In the genomic region with DNA sequence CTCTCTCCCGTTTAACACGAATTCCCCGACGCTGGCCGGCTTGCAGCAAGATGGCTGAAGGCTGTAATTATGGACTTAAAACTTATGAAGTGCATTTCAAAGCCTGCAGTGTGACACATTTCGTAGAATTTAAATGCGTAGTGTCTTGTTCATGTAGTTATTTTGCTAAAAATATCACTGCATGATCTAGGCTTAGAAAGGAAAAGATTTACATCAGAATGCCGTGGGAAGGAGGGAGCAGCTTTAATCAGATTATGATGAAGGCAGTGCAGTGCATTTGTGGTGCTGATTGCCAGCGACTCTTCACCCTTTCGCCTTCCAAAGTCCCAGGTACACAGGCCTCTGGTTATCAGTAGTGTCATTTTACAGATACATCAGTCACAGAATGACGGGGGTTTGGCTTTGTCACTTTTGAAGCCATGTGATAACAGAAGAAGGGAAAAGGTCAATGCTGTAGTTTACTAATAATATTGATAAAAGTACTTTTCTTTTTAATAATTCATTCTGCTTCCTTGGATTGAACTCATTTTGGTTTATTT, we compare ENCODE assay signal across 15 mouse cellular contexts. TPM values are rescaled to one million over a fixed set of nuclear protein-coding genes. Genes with fewer than 3 reads are reported as not detected.
DNase-seq lines count a peak whose midpoint lies in the region; ATAC-seq and TF ChIP-seq lines count a peak whose summit lies in the region.
"Had no signal": no experiment of that assay in that cellular context is flagged by ENCODE, and none has a peak within 500 bp of the region (broad histone marks: within the 10 kb centered on the region; RNA-seq: fewer than 3 reads in every experiment).

No protein-coding gene starts in this region.

- H3K4me2 ChIP-seq in liver, embryonic 12.5 days, result peak overlapping the region; percentile 17
- H3K4me2 ChIP-seq: forebrain, embryonic 15.5 days; limb, embryonic 12.5 days; neural tube, embryonic 12.5 days had no signal

- no peak overlapping the region for H3K4me3 ChIP-seq in gastrocnemius, adult 2 months
- H3K4me3 ChIP-seq in liver, adult 2 months (ENCODE audit: insufficient read depth, low read depth, low read length), result no peak overlapping the region
- H3K4me3 ChIP-seq in liver, embryonic 12.5 days, result no peak overlapping the region
- no peak overlapping the region for H3K4me3 ChIP-seq in forebrain, embryonic 10.5 days
- H3K4me3 ChIP-seq: forebrain, embryonic 15.5 days; limb, embryonic 12.5 days; neural tube, embryonic 12.5 days had no signal

- TF ChIP-seq POLR2A in liver, adult 2 months (IDR thresholded peaks at IDR 0.05; ENCODE audit: extremely low read depth, insufficient read depth, low read length), result no peak

- H3K27me3 ChIP-seq in liver, adult 2 months (ENCODE audit: control insufficient read depth, insufficient read depth, low read length), result no peaks in the 10 kb centered on the region
- H3K27me3 ChIP-seq in liver, embryonic 12.5 days (replicated peaks), result no peaks in the 10 kb centered on the region
- H3K27me3 ChIP-seq in forebrain, embryonic 10.5 days (ENCODE audit: poor library complexity, severe bottlenecking), result no peaks in the 10 kb centered on the region
- H3K27me3 ChIP-seq: forebrain, embryonic 15.5 days; limb, embryonic 12.5 days; neural tube, embryonic 12.5 days had no signal

- no peak for DNase-seq in gastrocnemius, adult 2 months
- no peak for DNase-seq in gastrocnemius, adult 18-20 months (ENCODE audit: low spot score)
- DNase-seq in liver, adult 2 months (ENCODE audit: extremely low read depth, low read depth, low spot score), result peak; percentile 95
- DNase-seq in liver, result no peak
- no peak for DNase-seq in cerebellum, adult 11 months
- DNase-seq in forebrain, embryonic 10.5 days (ENCODE audit: extremely low spot score, low spot score), result no peak
- DNase-seq in B cell, adult 2 months, result no peak
- DNase-seq: cerebellum, adult 2 months; gastrocnemius, postnatal 10 days; thymus, postnatal 14 days had no signal

- peak overlapping the region; percentile 64 for H3K9ac ChIP-seq in liver, adult 2 months (ENCODE audit: low read depth, low read length)
- H3K9ac ChIP-seq in liver, embryonic 12.5 days, result no peak overlapping the region
- H3K9ac ChIP-seq: forebrain, embryonic 15.5 days; limb, embryonic 12.5 days; neural tube, embryonic 12.5 days had no signal

- 30% methylated on average over 11 of the region's 11 CpGs for WGBS in liver, adult 2 months
- 60% methylated on average over 11 of the region's 11 CpGs for WGBS in liver, embryonic 12.5 days (ENCODE audit: insufficient replicate concordance)
- WGBS in forebrain, embryonic 10.5 days, result 82% methylated on average over 11 of the region's 11 CpGs

- peak overlapping the region; percentile 74 for H3K27ac ChIP-seq in gastrocnemius, adult 2 months
- H3K27ac ChIP-seq in liver, adult 2 months (replicated peaks; ENCODE audit: insufficient read depth, low read depth, low read length), result peak overlapping the region; percentile 93
- H3K27ac ChIP-seq in liver, embryonic 12.5 days, result peak overlapping the region; percentile 65
- H3K27ac ChIP-seq in forebrain, embryonic 10.5 days, result no peak overlapping the region
- H3K27ac ChIP-seq: forebrain, embryonic 15.5 days; limb, embryonic 12.5 days; neural tube, embryonic 12.5 days had no signal

- ATAC-seq in liver, embryonic 12.5 days, result no peak
- ATAC-seq: forebrain, embryonic 15.5 days; inflammation-experienced regulatory T-cells, adult 6 months had no signal

- no peak for TF ChIP-seq CTCF in gastrocnemius, adult 2 months (IDR thresholded peaks at IDR 0.05)
- no peak for TF ChIP-seq CTCF in liver, adult 2 months (IDR thresholded peaks at IDR 0.05; ENCODE audit: low read depth, low read length)

- intact Hi-C loops in gastrocnemius, adult 2 months (cut with DNase I), result loop anchor here (10.0 kb wide), 1 partner anchor 553 kb away; no protein-coding TSS in a partner anchor

- no peaks in the 10 kb centered on the region for H3K9me3 ChIP-seq in liver, embryonic 12.5 days (replicated peaks)
- no peaks in the 10 kb centered on the region for H3K9me3 ChIP-seq in forebrain, embryonic 10.5 days
- H3K9me3 ChIP-seq: forebrain, embryonic 15.5 days; limb, embryonic 12.5 days; neural tube, embryonic 12.5 days had no signal

- peaks cover 28% of the 10 kb centered on the region for H3K36me3 ChIP-seq in liver, adult 2 months (ENCODE audit: control insufficient read depth, insufficient read depth, low read length)
- peaks cover 45% of the 10 kb centered on the region for H3K36me3 ChIP-seq in liver, embryonic 12.5 days
- H3K36me3 ChIP-seq in forebrain, embryonic 10.5 days (replicated peaks), result peaks cover 50% of the 10 kb centered on the region

- peaks cover 18% of the 10 kb centered on the region; the same call in 1 of the 2 replicates for H3K79me2 ChIP-seq in liver, adult 2 months (ENCODE audit: control insufficient read depth, insufficient read depth, low read length)

- peaks cover 34% of the 10 kb centered on the region for H3K4me1 ChIP-seq in liver, adult 2 months (ENCODE audit: control insufficient read depth, insufficient read depth, low read length)
- peaks cover 83% of the 10 kb centered on the region for H3K4me1 ChIP-seq in liver, embryonic 12.5 days
- H3K4me1 ChIP-seq in forebrain, embryonic 10.5 days, result peaks cover 54% of the 10 kb centered on the region

RNA-seq across cellular contexts. Expression of a gene that starts 7.4 kb away (rescaled TPM):
- 10 to 100 TPM; 12.0 to 17.4 TPM for total RNA-seq in gastrocnemius, adult 2 months (2021)
- total RNA-seq in gastrocnemius, adult 18-20 months (2021), result 1 to 10 TPM; 8.8 to 9.7 TPM
- 18.4 and 21.7 TPM in 2 replicates for total RNA-seq in liver, adult 2 months (2014; rRNA removed)
- polyA plus RNA-seq in liver, adult 2 months (2012; rRNA removed), result 10.6 and 10.9 TPM in 2 replicates
- 9.2 and 9.5 TPM in 2 replicates for polyA plus RNA-seq in liver, embryonic 12.5 days (2016; fragmentation: Nextera tagmentation; extraction: Ambion mirVana)
- polyA plus RNA-seq in forebrain, embryonic 10.5 days (2016; fragmentation: Nextera tagmentation; extraction: Ambion mirVana), result 9.4 and 9.5 TPM in 2 replicates

RNA-seq across cellular contexts. Expression of a gene that starts 53.2 kb away (rescaled TPM):
- 10 to 100 TPM; 38.5 to 56.1 TPM for total RNA-seq in gastrocnemius, adult 2 months (2021)
- 10 to 100 TPM; 36.0 to 65.7 TPM for total RNA-seq in gastrocnemius, adult 18-20 months (2021)
- 23.7 and 35.2 TPM in 2 replicates for total RNA-seq in liver, adult 2 months (2014; rRNA removed)
- 16.4 and 16.6 TPM in 2 replicates for polyA plus RNA-seq in liver, adult 2 months (2012; rRNA removed)
- 6.1 and 7.8 TPM in 2 replicates for polyA plus RNA-seq in liver, embryonic 12.5 days (2016; fragmentation: Nextera tagmentation; extraction: Ambion mirVana)
- 20.5 and 21.0 TPM in 2 replicates for polyA plus RNA-seq in forebrain, embryonic 10.5 days (2016; fragmentation: Nextera tagmentation; extraction: Ambion mirVana)
